Mouse (Mus musculus): Measurements from ENCODE around the gene Lfng.

GRCm38 (mm10) chr5:140597787-140598186 lies 9.3 kb upstream of the Lfng start:
- TF ChIP-seq POLR2A (IDR thresholded peaks at IDR 0.05; ENCODE audit: insufficient read depth, low read depth, low read length) (no peak), CTCF (IDR thresholded peaks at IDR 0.05; ENCODE audit: insufficient read depth, low read depth, low read length) (no peak)
